Mouse (Mus musculus) urinary bladder, adult 2 months (tissue): ENCODE measurements around the gene Auts2. TPM values are rescaled to one million over a fixed set of nuclear protein-coding genes. Genes with fewer than 3 reads are reported as not detected.

Experiments used
- DNase-seq: peaks from one replicate; pipeline ENCODE4 v3.0.0; 2022; ENCODE audit warnings: low spot score
- polyA plus RNA-seq: library from polyadenylated mRNA; depleted of rRNA; stranded (reverse); fragments of >200 nt; gene quantifications from 2 replicates; pipeline ENCODE4 v1.2.3, GENCODE M21; 2012

Auts2 gene
- polyA plus RNA-seq, 1 experiment = 15.1 TPM

GRCm38 (mm10) chr5:131737476-131737875 is 805.7 kb downstream of the Auts2 start:
- no peak for DNase-seq

GRCm38 (mm10) chr5:131733324-131733660 is 809.9 kb downstream of the Auts2 start:
- peak; percentile 29 for DNase-seq

- DNase-seq = no peak
Observed at GRCm38 (mm10) chr5:131732631-131733323, 810.4 kb downstream of the Auts2 start.

GRCm38 (mm10) chr5:131729456-131729855 is 813.7 kb downstream of the Auts2 start:
- no peak for DNase-seq

GRCm38 (mm10) chr5:131727909-131728308 is 815.2 kb downstream of the Auts2 start:
- DNase-seq = no peak

GRCm38 (mm10) chr5:131724508-131724907 is 818.6 kb downstream of the Auts2 start:
- DNase-seq = no peak

- no peak for DNase-seq
Observed at GRCm38 (mm10) chr5:131722791-131723190, 820.4 kb downstream of the Auts2 start.

- DNase-seq = no peak
Observed at GRCm38 (mm10) chr5:131722361-131722760, 820.8 kb downstream of the Auts2 start.

- DNase-seq = no peak
Observed at GRCm38 (mm10) chr5:131718013-131718412, 825.1 kb downstream of the Auts2 start.

GRCm38 (mm10) chr5:131717359-131717965 is 825.7 kb downstream of the Auts2 start:
- DNase-seq = no peak

GRCm38 (mm10) chr5:131714979-131715378 is 828.2 kb downstream of the Auts2 start:
- DNase-seq = no peak

- no peak for DNase-seq
Observed at GRCm38 (mm10) chr5:131712441-131712840, 830.7 kb downstream of the Auts2 start.

GRCm38 (mm10) chr5:131711474-131712129 is 831.5 kb downstream of the Auts2 start:
- no peak for DNase-seq

GRCm38 (mm10) chr5:131710735-131711473 is 832.2 kb downstream of the Auts2 start:
- DNase-seq = no peak

- DNase-seq = no peak
Observed at GRCm38 (mm10) chr5:131707471-131707870, 835.7 kb downstream of the Auts2 start.

GRCm38 (mm10) chr5:131703729-131704128 is 839.4 kb downstream of the Auts2 start:
- DNase-seq = no peak

GRCm38 (mm10) chr5:131702840-131703392 is 840.2 kb downstream of the Auts2 start:
- no peak for DNase-seq

- no peak for DNase-seq
Observed at GRCm38 (mm10) chr5:131698900-131699299, 844.2 kb downstream of the Auts2 start.

GRCm38 (mm10) chr5:131690781-131691180 is 852.4 kb downstream of the Auts2 start:
- no peak for DNase-seq

- DNase-seq = no peak
Observed at GRCm38 (mm10) chr5:131686956-131687618, 856.1 kb downstream of the Auts2 start.

- no peak for DNase-seq
Observed at GRCm38 (mm10) chr5:131680127-131680845, 862.9 kb downstream of the Auts2 start.
